Mouse (Mus musculus): ENCODE data around the gene Xrcc2. TPM values are rescaled to one million over a fixed set of nuclear protein-coding genes. Genes with fewer than 3 reads are reported as not detected.

Xrcc2 gene
- polyA plus RNA-seq, 1 experiment from 2014 or later, result 7.9 TPM

DNA sequence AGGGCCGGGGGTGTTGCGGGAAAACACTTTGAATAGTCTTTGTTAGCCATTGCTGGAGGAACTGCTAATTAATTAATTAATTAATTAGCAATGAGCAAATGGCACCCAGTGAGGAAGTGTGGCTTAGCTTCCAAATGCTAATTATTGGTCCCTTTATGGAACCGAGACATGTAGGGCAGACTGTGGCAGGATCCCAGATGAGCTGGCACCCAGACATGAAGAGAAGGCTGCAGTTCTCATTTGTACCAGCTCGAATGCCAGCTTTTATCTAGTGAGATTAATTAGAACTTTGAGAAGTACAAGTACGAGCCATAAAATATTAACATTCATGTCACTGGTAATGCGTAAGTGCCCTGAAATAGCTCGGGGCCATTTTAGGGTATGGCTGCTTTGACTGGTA, 53.2 kb downstream of the Xrcc2 start:
- no peak for ATAC-seq (ENCODE audit: low FRiP score, low TSS enrichment)

DNA sequence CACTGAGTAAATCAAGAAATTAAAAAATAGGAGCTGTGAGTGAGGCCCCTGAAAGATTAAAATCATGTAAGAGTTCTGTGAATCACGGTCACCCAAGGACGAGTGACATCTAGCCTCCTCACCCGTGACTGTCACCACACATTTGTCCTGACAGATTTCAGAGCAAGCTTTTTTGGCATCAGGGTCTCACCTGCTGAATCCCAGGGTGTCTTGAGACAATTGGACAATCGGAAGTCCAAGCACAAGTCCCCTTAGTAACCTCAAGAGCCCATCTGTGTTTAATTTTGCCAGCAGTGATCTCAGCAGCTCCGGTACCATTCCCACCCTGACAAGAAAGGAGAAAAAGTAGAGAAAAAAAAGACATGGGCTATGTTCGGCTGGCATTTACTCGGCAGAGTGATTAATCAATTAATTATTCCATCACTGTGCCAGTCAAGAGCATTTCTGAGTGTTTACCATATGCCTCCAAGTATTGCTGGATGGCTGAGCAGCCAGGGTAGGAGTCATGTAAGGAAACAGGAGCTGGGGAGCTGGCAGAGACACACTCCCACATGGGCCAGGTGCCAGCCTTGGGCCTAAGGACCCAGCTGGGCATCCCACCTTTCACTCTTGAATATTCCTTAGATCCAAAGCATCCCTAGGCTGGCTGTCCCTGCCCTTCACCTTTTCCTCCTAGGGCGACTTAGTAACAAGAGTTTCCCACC, 59.8 kb downstream of the Xrcc2 start:
- H3K36me3 ChIP-seq (ENCODE audit: insufficient read depth, low read length), result no peaks in the 10 kb centered on the region
- H3K4me3 ChIP-seq (ENCODE audit: low read length), result no peak overlapping the region
- no peak overlapping the region for H3K4me2 ChIP-seq (replicated peaks; ENCODE audit: low read depth, low read length)
- ATAC-seq (ENCODE audit: low FRiP score, low TSS enrichment), result no peak
- 73% methylated on average over 8 of the region's 8 CpGs for WGBS
- H3K27me3 ChIP-seq (ENCODE audit: insufficient read depth, low read length), result no peaks in the 10 kb centered on the region
- H3K4me1 ChIP-seq (ENCODE audit: insufficient read depth, low read length), result no peaks in the 10 kb centered on the region
- no peak overlapping the region for H3K9ac ChIP-seq (replicated peaks; ENCODE audit: low read length)
- H3K9me3 ChIP-seq (ENCODE audit: low read length), result no peaks in the 10 kb centered on the region
- no peak overlapping the region for H3K27ac ChIP-seq (ENCODE audit: low read length)

More for the DNA sequence above, 53.2 kb downstream of the Xrcc2 start:
- WGBS, result 84% methylated on average over 7 of the region's 7 CpGs
- Histone ChIP-seq H3K27ac (ENCODE audit: low read length) (no peak overlapping the region), H3K9ac (replicated peaks; ENCODE audit: low read length) (no peak overlapping the region), H3K4me2 (replicated peaks; ENCODE audit: low read depth, low read length) (no peak overlapping the region), H3K36me3 (ENCODE audit: insufficient read depth, low read length) (no peaks in the 10 kb centered on the region), H3K27me3 (ENCODE audit: insufficient read depth, low read length) (no peaks in the 10 kb centered on the region), H3K4me1 (ENCODE audit: insufficient read depth, low read length) (no peaks in the 10 kb centered on the region), H3K9me3 (ENCODE audit: low read length) (no peaks in the 10 kb centered on the region), H3K4me3 (ENCODE audit: low read length) (no peak overlapping the region)

DNA sequence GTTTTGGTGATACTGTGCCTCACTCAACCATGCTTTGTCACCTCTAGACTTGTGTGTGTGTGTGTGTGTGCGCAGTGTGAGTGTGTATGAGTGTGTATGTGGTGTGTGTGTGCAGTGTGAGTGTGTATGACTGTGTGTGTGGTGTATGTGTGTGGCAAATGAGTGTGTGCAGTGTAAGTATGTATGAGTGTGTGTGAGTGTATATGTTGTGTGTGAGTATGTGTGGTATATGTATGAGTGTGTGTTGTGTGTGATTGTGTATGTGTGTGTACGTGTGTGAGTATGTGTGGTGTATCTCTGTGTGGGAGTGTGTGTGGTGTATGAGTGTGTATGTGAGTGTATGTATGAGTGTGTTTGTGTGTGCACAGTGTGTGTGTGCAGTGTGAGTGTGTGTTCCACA, 61.1 kb downstream of the Xrcc2 start:
- Histone ChIP-seq H3K4me2 (replicated peaks; ENCODE audit: low read depth, low read length) (no peak overlapping the region), H3K36me3 (ENCODE audit: insufficient read depth, low read length) (no peaks in the 10 kb centered on the region), H3K9ac (replicated peaks; ENCODE audit: low read length) (no peak overlapping the region), H3K9me3 (ENCODE audit: low read length) (no peaks in the 10 kb centered on the region), H3K27ac (ENCODE audit: low read length) (no peak overlapping the region), H3K4me3 (ENCODE audit: low read length) (no peak overlapping the region), H3K27me3 (ENCODE audit: insufficient read depth, low read length) (no peaks in the 10 kb centered on the region), H3K4me1 (ENCODE audit: insufficient read depth, low read length) (no peaks in the 10 kb centered on the region)
- WGBS, result 96% methylated on average over 2 of the region's 2 CpGs
- no peak for ATAC-seq (ENCODE audit: low FRiP score, low TSS enrichment)

DNA sequence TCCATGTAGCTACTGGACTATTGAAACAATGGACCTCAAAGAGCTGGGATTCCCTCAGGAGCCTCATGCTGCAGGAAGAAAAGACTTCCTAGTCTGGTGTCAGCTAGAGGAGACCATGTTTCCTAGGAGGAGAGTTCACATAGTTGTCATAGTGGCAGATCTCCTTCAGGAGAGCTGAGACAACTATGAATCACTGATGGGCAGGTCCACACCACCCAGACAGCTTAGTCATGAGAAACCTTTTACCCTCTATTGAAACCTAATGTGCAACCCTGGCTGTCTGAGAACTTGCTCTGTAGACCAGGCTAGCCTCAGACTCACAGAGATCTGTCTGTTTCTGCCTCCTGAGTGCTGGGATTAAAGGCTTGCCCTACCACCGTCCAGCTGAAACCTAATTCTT, 62.9 kb downstream of the Xrcc2 start:
- ATAC-seq (ENCODE audit: low FRiP score, low TSS enrichment), result no peak
- WGBS, result 59% methylated on average over 1 of the region's 1 CpGs
- no peak overlapping the region for H3K27ac ChIP-seq (ENCODE audit: low read length)

More for the DNA sequence above, 62.9 kb downstream of the Xrcc2 start:
- Histone ChIP-seq H3K36me3 (ENCODE audit: insufficient read depth, low read length) (no peaks in the 10 kb centered on the region), H3K9me3 (ENCODE audit: low read length) (no peaks in the 10 kb centered on the region), H3K4me2 (replicated peaks; ENCODE audit: low read depth, low read length) (no peak overlapping the region), H3K4me1 (ENCODE audit: insufficient read depth, low read length) (no peaks in the 10 kb centered on the region), H3K27me3 (ENCODE audit: insufficient read depth, low read length) (no peaks in the 10 kb centered on the region), H3K9ac (replicated peaks; ENCODE audit: low read length) (no peak overlapping the region), H3K4me3 (ENCODE audit: low read length) (no peak overlapping the region)

Other genes starting within 250 kb of the Xrcc2 start
- 10.0 and 13.0 TPM in 2 replicates for gene Kmt2c, start 207.0 kb downstream of the Xrcc2 start, polyA plus RNA-seq (2015; fragmentation: Nextera tagmentation; extraction: Ambion mirVana)
- not detected in 2 replicates for gene Cct8l1, start 189.8 kb downstream of the Xrcc2 start, polyA plus RNA-seq (2015; fragmentation: Nextera tagmentation; extraction: Ambion mirVana)
- gene Actr3b, start 54.2 kb upstream of the Xrcc2 start, polyA plus RNA-seq (2015; fragmentation: Nextera tagmentation; extraction: Ambion mirVana), result 4.9 and 6.2 TPM in 2 replicates
- not detected in 2 replicates for gene Gm21663, start 236.6 kb upstream of the Xrcc2 start, polyA plus RNA-seq (2015; fragmentation: Nextera tagmentation; extraction: Ambion mirVana)
- not detected in 2 replicates for gene Gm21671, start 248.6 kb upstream of the Xrcc2 start, polyA plus RNA-seq (2015; fragmentation: Nextera tagmentation; extraction: Ambion mirVana)